Mouse (Mus musculus): ENCODE results near the gene Rp9.
"Not testable (repeated sequence)": the region's sequence is repeated elsewhere in the genome, so short reads cannot be mapped to it uniquely, and the experiment has no call there.

The Rp9 gene

DNA sequence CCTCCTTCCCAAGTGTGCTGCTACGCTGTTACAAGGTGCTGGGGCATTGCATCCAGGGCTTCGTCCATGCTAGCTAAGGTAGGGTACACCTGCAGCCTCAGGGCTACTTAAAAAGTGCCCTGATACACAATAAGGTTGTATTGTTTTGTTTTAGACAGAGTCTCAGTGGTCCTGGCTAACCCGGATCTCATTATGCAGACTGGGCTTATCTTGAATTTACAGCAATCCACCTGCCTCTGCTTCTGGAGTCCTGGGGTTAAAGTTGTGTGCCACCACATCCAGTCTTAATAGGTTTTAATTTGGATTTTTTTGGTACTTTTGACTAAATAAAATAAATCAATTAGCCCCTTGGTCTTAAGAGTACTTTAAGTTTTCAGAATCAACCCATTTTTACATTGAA lies 49.7 kb downstream of the Rp9 start:
- DNase-seq (ENCODE audit: low read depth) = no peak

DNA sequence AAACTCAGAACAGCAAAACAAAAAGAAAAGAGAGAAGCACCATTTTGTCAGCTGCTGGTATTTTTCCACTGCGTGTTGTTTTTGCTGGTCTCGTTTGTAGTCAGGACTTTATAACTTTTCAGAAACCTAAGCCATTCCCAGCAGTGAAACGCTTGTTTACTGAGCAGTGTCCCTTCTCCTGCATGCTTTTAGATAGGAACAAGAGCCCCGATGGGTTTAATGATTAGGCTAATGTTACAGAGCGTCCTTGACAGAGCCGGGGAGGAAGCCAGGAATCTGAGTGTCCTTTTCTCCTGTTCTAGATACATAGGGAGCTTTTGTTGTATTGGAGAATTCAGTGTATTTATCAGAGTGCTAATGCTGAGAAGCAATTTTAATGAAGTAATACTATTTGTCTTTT lies 52.0 kb downstream of the Rp9 start:
- DNase-seq (ENCODE audit: low read depth) = no peak

DNA sequence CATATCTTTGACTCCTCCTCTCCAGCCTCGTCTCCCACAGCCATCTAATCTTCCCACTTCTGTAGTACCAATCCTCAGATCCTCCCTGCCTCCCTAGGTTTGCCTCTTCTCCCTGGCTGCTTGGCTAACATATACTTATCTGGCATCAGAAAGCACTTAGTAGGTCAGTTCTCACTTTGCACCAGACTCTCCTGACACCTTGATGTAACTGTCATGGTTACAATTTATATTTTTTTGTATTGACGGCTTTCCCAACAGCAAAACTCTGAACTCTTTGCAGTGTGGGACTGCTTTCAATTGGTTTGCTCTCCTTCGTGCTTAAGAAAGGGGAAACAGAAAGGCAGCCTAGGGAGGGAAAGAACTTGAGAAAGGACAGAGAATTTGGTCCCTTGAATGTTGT lies 53.4 kb downstream of the Rp9 start:
- DNase-seq (ENCODE audit: low read depth) = no peak

DNA sequence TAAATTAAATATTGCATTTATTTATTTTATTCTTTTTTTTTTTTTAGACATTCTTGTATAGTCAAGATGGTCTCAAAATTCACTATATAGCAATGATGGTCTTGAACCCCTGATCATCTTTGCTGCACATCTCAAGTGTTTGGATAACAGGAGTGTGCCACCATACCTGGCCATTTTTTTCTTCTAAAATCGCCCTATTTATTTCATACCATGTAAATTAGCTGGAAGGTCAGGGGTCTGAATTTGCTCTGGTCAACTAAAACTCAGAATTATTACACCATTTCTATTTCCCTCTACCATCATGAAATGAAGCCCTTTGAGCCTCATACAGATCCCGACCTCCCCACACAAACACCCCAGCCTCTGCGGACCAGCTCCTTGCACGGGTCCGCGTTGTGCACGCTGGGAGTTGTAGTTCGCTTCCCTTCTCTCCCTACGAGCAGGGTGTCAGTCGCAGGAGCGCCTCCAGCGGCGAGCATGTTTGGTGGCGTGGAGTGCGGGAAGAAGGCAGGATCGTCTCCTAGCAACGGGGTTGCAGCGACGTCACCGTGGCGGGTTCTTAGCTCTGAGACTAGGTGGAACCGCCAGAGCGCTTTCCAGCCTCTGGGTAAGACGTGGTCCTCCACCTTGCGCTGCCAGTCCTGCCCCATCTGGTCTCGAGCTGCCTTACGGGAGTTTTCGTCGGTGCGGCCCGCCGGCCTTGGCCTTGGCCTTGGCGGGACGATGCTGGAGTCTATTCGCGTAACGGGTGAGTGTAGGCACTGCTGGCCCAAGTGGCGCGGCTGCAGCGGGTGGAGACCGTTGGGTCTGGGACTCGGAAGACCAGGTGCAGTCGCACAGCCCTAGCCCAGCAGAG lies 58.3 kb downstream of the Rp9 start, which contains the start of gene 9530077C05Rik:
TSS of gene 9530077C05Rik (plus strand) at position 512 of the 856 bp plus-strand sequence.
- peak; percentile 89 for DNase-seq (ENCODE audit: low read depth)

DNA sequence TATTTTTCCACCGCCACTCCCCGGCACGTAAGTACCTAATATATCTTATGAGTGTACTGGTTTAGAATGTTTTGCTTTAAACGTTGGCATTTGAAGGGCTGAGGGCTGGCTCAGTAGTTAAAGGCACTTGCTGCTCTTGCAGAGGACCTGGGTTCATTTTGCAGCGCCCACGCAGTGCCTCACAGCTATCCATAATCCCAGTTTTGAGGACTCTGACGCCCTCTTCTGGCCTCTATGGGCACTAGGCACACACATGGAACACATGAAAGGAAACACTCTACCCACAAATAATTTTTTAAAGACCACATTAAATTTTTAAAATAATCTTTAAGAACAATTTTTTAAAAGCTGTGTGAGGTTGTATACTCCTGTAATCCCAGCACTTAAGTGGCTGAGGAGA lies 60.0 kb downstream of the Rp9 start:
- no peak for DNase-seq (ENCODE audit: low read depth)

DNA sequence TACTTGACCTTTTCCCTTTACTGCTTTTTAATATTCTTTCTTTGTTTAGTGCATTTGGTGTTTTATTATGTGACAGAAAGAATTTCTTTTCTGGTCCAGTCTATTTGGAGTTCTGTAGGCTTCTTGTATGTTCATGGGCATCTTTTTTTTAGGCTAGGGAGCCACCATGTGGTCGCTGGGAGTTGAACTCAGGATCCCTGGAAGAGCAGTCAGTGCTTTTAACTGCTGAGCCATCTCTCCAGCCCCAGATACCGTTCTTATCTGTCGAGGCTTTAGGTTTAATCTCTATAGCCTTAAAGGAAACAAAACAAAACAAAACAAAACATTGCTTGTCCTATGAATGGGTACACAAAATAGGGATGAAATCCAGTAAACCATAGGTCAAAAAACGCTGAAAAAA lies 61.2 kb downstream of the Rp9 start:
- not testable (repeated sequence) for DNase-seq (ENCODE audit: low read depth)

DNA sequence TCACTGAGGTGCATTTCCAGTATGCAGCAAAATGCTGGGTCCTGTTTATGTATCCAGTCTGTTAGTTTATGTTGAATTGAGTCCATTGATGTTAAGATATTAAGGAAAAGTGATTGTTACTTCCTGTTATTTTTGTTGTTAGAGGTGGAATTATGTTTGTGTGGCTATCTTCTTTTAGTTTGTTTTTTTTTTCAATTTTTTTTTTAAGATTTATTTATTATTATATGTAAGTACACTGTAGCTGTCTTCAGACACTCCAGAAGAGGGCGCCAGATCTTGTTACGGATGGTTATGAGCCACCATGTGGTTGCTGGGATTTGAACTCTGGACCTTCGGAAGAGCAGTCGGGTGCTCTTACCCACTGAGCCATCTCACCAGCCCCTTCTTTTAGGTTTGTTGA lies 61.9 kb downstream of the Rp9 start:
- not testable (repeated sequence) for DNase-seq (ENCODE audit: low read depth)

DNA sequence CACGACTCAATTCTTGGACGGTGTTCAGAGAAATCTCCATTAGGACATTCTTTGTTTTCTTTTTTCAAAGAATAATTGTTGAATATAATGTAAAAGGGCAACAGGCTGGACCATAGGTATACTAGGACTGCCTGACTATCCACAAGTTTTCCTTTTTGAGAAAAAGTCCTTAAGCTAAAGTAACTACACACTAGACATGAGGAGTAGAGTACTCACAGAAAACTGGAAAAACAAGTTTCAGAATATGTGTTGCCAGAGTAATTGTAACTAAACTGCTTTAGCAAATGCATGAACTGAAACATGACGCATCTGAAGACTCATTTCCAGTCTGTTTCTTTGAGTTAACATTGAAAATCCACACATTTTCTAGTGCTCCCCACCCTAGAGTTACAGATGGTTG lies 64.1 kb downstream of the Rp9 start:
- no peak for DNase-seq (ENCODE audit: low read depth)

DNA sequence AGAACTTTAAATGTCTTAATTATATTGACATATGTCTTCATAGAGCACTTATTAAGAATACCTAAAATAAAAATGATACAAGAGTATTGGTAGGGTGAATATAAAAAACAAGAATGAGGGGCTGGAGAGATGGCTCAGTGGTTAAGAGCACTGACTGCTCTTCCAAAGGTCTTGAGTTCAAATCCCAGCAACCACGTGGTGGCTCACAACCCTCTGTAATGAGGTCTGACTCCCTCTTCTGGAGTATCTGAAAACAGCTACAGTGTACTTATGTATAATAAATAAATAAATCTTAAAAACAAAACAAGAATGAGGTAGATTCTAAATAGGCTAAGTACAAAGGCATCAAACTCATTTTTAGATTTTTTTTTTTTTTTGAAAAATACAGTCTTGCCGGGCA lies 66.0 kb downstream of the Rp9 start:
- not testable (repeated sequence) for DNase-seq (ENCODE audit: low read depth)

DNA sequence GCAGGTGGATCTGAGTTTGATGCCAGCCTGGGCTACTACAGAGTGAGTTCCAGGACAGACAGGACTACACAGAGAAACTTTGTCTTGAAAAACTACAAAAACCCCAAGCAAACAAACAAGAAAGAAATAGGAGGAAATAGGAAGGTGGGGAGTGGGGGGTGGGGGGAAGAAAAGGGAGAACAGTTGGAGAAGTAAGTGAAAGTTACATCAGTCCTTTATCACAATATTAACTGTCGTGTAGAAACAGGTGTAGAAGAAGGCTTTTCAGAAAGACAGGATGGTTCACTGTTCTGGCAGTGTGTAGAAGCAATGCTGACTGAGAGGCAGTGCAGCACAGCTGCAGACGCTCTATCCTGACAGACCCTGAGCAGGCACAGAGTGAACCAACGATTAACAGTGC lies 66.6 kb downstream of the Rp9 start:
- no peak for DNase-seq (ENCODE audit: low read depth)

DNA sequence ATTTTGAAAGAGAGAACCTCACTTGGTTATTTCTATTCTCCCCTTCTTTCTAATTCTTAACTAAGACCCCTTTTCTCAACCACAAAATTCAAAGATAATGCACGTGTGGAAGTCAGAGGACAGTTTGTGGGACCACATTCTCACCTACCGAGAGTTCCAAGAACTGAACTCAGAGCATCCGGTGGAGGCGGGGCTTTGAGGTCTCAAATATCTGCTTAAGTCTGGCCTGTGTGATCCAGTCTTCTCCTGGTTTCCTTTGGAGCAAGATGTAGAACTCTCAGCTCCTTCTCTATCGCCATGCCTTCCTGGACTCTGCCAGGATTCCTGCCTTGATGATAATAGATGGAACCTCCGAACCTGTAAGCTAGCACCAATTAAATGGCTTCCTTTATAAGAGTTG lies 67.5 kb downstream of the Rp9 start:
- DNase-seq (ENCODE audit: low read depth) = no peak

DNA sequence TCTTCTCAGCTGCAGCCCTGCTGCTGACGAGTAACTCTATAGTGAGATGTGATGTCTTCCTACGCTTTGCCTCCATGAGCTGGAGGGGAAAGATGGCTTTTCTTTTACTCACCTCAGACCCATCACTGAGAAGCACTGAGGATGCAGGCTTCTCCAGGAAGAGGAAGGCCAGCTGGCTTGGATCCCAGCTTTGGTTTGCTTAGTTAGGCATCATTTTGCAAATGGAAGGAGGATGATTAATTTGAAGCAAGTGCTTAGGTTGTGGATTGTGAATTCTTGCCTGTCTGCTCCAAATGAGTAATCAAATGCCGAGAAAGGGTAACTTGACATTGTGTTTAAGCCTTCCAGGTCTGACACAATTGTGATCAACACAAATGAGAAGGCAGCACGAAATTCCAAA lies 70.5 kb downstream of the Rp9 start:
- DNase-seq (ENCODE audit: low read depth) = peak; percentile 64

DNA sequence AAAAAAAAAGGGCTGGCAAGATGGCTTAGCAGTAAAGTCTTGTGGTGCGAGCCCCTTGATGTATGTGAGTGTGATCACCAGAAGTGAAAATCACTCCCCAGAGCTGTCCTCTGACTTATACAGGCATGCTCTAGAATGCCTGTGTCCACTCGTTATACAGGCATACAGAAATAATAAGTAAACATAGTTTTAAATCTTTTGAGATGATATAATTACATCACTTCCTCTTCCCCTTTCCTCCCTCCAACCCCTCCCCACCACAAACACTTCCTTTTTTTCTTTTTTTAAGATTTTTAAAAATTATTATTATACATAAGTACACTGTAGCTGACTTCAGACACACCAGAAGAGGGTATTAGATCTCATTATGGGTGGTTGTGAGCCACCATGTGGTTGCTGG lies 74.8 kb downstream of the Rp9 start:
- DNase-seq (ENCODE audit: low read depth) = no peak

DNA sequence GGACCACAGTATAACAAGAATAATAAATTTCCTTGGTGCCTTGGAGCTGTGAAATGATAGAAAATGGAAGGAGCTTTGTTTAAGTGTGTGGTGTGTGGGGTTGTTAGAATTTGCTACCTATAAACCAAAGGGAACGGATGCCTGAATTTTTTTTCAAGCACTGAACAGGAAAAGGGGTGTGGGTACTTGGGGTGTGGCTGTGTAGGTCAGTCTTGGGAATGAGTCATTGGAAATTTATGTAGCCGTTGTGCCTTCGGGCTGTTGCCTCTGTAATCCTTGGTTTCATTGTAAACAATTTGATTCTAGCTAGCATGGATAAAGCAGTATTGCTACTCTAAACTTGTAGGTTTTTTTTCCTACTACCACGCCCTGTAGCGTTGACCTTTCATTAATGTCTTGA lies 79.2 kb downstream of the Rp9 start:
- DNase-seq (ENCODE audit: low read depth) = no peak

DNA sequence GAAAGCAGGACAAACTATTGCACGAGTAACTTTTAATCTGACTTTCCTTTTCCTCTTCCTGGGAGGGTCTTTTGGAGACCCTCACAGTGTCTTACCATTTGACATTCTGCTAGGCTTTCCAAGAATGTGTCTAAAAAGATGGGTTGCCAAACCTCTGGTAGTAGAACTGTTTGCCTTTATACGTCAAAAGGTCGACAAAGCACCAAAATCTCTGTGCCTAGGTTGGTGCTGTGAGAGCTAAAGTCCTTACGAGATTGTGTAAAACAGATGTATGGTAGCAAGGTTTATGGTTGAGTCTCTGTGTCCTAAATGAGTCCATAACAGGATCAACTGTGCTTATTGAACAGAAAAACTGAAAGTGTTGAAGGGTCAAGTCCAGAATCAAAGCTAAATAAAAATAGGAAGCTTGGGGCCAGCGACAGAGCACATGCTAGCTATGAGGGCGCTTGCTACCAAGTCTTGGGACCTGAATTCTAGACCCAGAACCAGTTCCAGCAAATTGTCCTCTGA lies 79.8 kb downstream of the Rp9 start:
- no peak for DNase-seq (ENCODE audit: low read depth)

DNA sequence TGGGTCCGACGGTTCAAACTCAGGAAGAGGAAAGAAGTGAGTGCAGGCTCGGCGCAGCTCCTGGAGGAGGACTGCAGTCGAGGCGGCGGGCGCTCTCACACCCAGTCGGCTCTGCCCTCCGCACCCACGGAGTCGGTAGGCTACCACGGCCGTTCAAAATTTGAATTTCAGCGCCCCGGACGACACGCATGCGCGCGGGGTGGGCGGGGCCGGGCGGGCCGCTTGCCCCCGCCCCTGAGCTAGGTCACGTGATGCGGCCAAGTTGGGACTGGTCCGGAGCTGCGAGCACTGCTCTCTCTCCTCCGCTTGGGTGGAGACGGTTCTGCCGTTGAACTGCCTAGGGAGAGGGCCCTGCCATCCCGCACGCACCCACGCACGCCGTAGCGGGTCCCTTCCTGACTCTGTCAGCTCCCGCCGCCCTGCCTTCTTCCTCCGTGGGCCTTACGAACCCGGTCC lies 80.5 kb downstream of the Rp9 start, which contains the start of gene Anln:
TSS of gene Anln (minus strand) at position 168 of the 456 bp plus-strand sequence.
- DNase-seq (ENCODE audit: low read depth) = peak; percentile 65

DNA sequence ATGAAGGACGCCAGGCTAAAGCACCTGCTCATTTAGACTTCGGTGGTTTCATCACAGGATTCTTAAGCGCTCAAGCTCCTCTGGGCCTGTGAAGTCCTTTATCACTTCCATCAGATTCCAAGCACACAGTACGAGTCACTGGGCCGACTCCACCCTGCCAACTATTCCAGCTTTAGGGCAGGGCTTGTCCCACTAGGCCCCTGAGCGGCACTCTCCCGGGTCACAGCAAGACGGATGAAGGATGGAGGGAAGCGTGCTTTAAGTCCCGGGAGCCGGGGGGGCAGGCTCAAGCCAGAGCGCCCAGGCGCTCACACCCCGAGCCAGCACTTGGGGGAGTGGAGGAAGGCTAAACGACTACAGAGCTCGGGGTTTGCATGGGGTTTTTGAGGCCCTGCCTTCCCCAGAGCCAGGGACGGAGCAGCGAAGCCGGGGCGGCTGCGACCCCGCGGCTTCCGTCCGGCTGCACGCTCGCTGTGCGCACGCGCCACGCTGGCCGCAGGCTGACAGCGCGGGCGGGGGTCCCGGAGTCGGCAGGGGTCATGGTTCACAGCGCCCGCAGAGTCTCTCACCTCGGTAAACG lies 81.1 kb downstream of the Rp9 start:
- DNase-seq (ENCODE audit: low read depth) = no peak

DNA sequence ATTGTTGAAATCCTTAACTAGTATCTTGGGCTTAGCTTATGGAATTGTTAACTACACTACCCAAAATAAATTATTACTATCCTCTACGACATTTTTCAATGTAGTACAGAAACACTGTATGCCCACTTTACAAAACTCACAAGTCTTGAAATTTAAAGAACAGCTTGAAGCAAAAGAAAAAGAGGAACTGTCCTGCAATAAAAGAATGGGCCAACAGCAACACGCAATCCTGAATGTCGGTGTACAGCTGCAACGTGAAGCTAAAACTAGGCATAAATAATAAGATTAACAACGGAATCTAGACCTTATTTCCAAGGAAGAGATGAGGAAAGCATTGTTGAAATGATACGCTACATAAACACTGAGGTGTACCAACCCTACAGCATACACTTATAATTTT lies 81.6 kb downstream of the Rp9 start:
- no peak for DNase-seq (ENCODE audit: low read depth)

DNA sequence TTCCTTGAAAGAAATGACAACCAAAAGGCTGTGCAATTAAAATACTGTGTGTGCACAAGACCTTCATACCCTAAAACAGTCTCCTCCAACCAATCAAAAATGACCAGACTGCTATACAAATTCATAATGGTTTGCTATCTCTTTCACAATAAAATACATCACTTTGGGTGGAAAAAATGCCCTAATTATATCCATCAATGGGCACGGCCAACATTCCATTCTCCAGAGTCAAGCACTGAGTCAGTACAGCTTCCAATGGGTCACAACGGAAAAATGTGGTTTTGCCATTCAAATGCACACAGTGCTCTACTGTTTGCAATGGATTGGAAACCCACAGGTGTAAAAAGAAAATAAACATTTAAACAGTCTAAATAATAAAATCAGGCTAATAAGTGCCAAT lies 83.7 kb downstream of the Rp9 start:
- peak; percentile 73 for DNase-seq (ENCODE audit: low read depth)

DNA sequence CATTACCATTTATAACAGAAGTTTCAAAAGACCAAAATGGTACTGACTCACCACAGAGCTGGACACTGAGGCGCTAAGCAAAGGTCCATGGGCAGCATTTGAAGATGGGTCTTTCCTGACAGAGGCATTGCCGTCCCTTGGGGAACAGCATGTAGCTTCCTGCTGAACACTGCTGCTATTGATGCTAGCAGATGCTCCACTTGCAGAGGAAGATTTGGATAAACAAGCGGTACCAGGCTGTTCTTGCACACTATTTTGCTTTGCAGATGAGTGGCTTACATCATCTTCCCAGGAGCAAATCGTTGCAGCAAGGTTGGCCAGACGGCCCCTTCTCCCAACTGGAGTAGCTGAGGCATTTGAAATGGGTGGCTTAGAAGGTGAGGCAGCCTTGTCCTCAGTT lies 93.5 kb downstream of the Rp9 start:
- DNase-seq (ENCODE audit: low read depth) = no peak

DNA sequence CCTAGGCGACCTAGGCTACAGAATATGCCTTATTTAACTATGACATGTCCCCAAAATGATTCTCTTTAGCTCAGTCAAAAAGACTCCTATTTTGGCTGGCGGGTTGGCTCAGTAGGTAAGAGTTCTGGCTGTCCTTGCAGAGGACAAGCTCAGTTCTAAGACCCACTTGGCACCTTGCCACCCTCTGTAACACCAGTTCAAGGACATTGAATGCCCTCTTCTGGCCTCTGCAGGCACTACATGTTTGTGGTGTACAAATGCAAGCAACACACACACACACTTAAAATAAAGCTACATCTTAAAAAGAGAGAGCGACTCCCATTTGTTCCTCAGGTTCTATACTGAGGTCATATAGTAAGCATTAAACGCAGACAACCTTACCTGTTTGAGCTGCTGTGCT lies 96.8 kb downstream of the Rp9 start:
- no peak for DNase-seq (ENCODE audit: low read depth)

DNA sequence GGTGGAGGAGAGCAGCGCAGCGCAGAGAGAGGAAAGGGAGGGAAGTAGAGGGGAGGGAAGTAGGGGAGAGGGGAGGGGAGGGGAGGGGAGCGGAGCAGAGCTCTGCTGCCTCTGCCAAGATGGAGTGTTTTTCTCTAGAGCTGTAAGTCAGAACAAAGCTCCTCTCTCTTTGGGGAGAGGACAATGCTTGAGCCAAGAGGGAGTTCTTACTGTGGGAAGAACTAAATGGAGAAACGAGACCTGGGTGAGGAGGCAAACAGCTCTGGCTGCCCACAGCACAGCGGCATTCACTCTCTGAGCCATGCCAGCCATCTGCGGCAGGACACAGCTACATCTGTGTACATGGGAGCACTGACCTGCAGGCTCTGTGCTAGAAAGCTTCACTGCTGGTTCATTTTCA lies 101.5 kb downstream of the Rp9 start:
- peak; percentile 60 for DNase-seq (ENCODE audit: low read depth)

DNA sequence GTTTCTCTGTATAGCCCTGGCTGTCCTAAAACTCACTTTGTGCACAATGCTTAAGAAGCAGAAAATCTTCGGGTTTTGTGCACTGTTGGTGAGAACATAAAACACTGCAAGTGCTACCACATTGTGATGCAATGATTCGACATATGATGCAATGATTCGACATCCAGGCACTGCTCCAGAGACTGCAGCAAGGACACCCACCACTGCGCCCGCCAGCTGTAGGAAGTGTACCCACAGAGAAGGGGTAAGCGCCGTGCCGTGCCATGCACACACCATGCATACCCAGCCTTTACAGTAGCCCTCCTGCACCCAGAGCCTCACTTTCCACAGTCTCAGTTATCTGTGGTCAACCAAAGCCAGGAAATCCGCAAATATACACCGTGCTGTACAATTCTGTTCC lies 102.9 kb downstream of the Rp9 start:
- no peak for DNase-seq (ENCODE audit: low read depth)
